Mouse (Mus musculus): Measurements from ENCODE around the gene Cops2. TPM values are rescaled to one million over a fixed set of nuclear protein-coding genes. Genes with fewer than 3 reads are reported as not detected.
A peak's percentile ranks its signal among the peaks of the same experiment; 100 is the strongest.

Cops2 gene
- polyA plus RNA-seq, 1 experiment from 2014 or later: 63.6 TPM

- Histone ChIP-seq H3K4me2 (ENCODE audit: low read length) (no peak overlapping the region), H3K9me3 (ENCODE audit: control insufficient read depth, low read length) (no peaks in the 10 kb centered on the region), H3K4me3 (replicated peaks; ENCODE audit: low read length) (no peak overlapping the region), H3K36me3 (ENCODE audit: control insufficient read depth, insufficient read depth) (no peaks in the 10 kb centered on the region), H3K27me3 (replicated peaks; ENCODE audit: control insufficient read depth, insufficient read depth, low read length) (no peaks in the 10 kb centered on the region), H3K27ac (ENCODE audit: low read length) (no peak overlapping the region), H3K9ac (replicated peaks; ENCODE audit: low read depth, low read length) (no peak overlapping the region), H3K4me1 (replicated peaks; ENCODE audit: control insufficient read depth, insufficient read depth, low read length) (no peaks in the 10 kb centered on the region)
- 72% methylated on average over 4 of the region's 4 CpGs for WGBS
- ATAC-seq: peak; percentile 36; the same call in 1 of the 2 replicates
Measured at GRCm38 (mm10) chr2:125885891-125886576, 27.1 kb upstream of the Cops2 start.

- Histone ChIP-seq H3K36me3 (ENCODE audit: control insufficient read depth, insufficient read depth) (no peaks in the 10 kb centered on the region), H3K27ac (ENCODE audit: low read length) (no peak overlapping the region), H3K27me3 (replicated peaks; ENCODE audit: control insufficient read depth, insufficient read depth, low read length) (no peaks in the 10 kb centered on the region), H3K4me1 (replicated peaks; ENCODE audit: control insufficient read depth, insufficient read depth, low read length) (peaks cover 12% of the 10 kb centered on the region), H3K4me2 (ENCODE audit: low read length) (no peak overlapping the region), H3K9me3 (ENCODE audit: control insufficient read depth, low read length) (no peaks in the 10 kb centered on the region), H3K4me3 (replicated peaks; ENCODE audit: low read length) (no peak overlapping the region), H3K9ac (replicated peaks; ENCODE audit: low read depth, low read length) (no peak overlapping the region)
- WGBS: 86% methylated on average over 3 of the region's 3 CpGs
- no peak for ATAC-seq
Measured at GRCm38 (mm10) chr2:125870159-125870558, 11.2 kb upstream of the Cops2 start.

- H3K9ac ChIP-seq (replicated peaks; ENCODE audit: low read depth, low read length): no peak overlapping the region
- 84% methylated on average over 3 of the region's 3 CpGs for whole genome bisulfite sequencing
- peaks cover 12% of the 10 kb centered on the region for H3K4me1 ChIP-seq (replicated peaks; ENCODE audit: control insufficient read depth, insufficient read depth, low read length)
- no peaks in the 10 kb centered on the region for H3K36me3 ChIP-seq (ENCODE audit: control insufficient read depth, insufficient read depth)
- H3K9me3 ChIP-seq (ENCODE audit: control insufficient read depth, low read length): no peaks in the 10 kb centered on the region
- no peaks in the 10 kb centered on the region for H3K27me3 ChIP-seq (replicated peaks; ENCODE audit: control insufficient read depth, insufficient read depth, low read length)
- H3K4me3 ChIP-seq (replicated peaks; ENCODE audit: low read length): no peak overlapping the region
- no peak overlapping the region for H3K27ac ChIP-seq (ENCODE audit: low read length)
- no peak for ATAC-seq
- no peak overlapping the region for H3K4me2 ChIP-seq (ENCODE audit: low read length)
Measured at GRCm38 (mm10) chr2:125868301-125868700, 9.4 kb upstream of the Cops2 start.

- 6% methylated on average over 23 of the region's 23 CpGs for WGBS
- peak overlapping the region; percentile 37 for H3K27ac ChIP-seq (ENCODE audit: low read length)
- peak; percentile 86 for ATAC-seq
- peak overlapping the region; percentile 68 for H3K9ac ChIP-seq (replicated peaks; ENCODE audit: low read depth, low read length)
- peak overlapping the region; percentile 69 for H3K4me2 ChIP-seq (ENCODE audit: low read length)
- peaks cover 12% of the 10 kb centered on the region for H3K4me1 ChIP-seq (replicated peaks; ENCODE audit: control insufficient read depth, insufficient read depth, low read length)
- no peaks in the 10 kb centered on the region for H3K27me3 ChIP-seq (replicated peaks; ENCODE audit: control insufficient read depth, insufficient read depth, low read length)
- H3K9me3 ChIP-seq (ENCODE audit: control insufficient read depth, low read length): no peaks in the 10 kb centered on the region
- peak overlapping the region; percentile 53 for H3K4me3 ChIP-seq (replicated peaks; ENCODE audit: low read length)
- H3K36me3 ChIP-seq (ENCODE audit: control insufficient read depth, insufficient read depth): no peaks in the 10 kb centered on the region
Measured at GRCm38 (mm10) chr2:125866058-125866740, 7.3 kb upstream of the Cops2 start.

- Histone ChIP-seq H3K9me3 (ENCODE audit: control insufficient read depth, low read length) (no peaks in the 10 kb centered on the region), H3K27me3 (replicated peaks; ENCODE audit: control insufficient read depth, insufficient read depth, low read length) (no peaks in the 10 kb centered on the region), H3K9ac (replicated peaks; ENCODE audit: low read depth, low read length) (no peak overlapping the region; the same call in 1 of the 2 replicates), H3K4me1 (replicated peaks; ENCODE audit: control insufficient read depth, insufficient read depth, low read length) (peaks cover 12% of the 10 kb centered on the region), H3K4me3 (replicated peaks; ENCODE audit: low read length) (no peak overlapping the region), H3K4me2 (ENCODE audit: low read length) (peak overlapping the region; percentile 69), H3K27ac (ENCODE audit: low read length) (no peak overlapping the region), H3K36me3 (ENCODE audit: control insufficient read depth, insufficient read depth) (no peaks in the 10 kb centered on the region)
- no peak for ATAC-seq
Measured at GRCm38 (mm10) chr2:125865585-125865984, 6.6 kb upstream of the Cops2 start.

- Histone ChIP-seq H3K4me1 (replicated peaks; ENCODE audit: control insufficient read depth, insufficient read depth, low read length) (peaks cover 14% of the 10 kb centered on the region), H3K4me2 (ENCODE audit: low read length) (no peak overlapping the region), H3K36me3 (ENCODE audit: control insufficient read depth, insufficient read depth) (no peaks in the 10 kb centered on the region), H3K27me3 (replicated peaks; ENCODE audit: control insufficient read depth, insufficient read depth, low read length) (no peaks in the 10 kb centered on the region), H3K27ac (ENCODE audit: low read length) (no peak overlapping the region), H3K4me3 (replicated peaks; ENCODE audit: low read length) (no peak overlapping the region), H3K9me3 (ENCODE audit: control insufficient read depth, low read length) (no peaks in the 10 kb centered on the region), H3K9ac (replicated peaks; ENCODE audit: low read depth, low read length) (no peak overlapping the region)
- WGBS: 97% methylated on average over 1 of the region's 1 CpGs
- ATAC-seq: no peak
Measured at GRCm38 (mm10) chr2:125864551-125864950, 5.6 kb upstream of the Cops2 start.

- 83% methylated on average over 3 of the region's 3 CpGs for WGBS
- no peak overlapping the region for H3K4me3 ChIP-seq (replicated peaks; ENCODE audit: low read length)
- H3K4me2 ChIP-seq (ENCODE audit: low read length): no peak overlapping the region
- H3K9me3 ChIP-seq (ENCODE audit: control insufficient read depth, low read length): no peaks in the 10 kb centered on the region
- peaks cover 14% of the 10 kb centered on the region for H3K4me1 ChIP-seq (replicated peaks; ENCODE audit: control insufficient read depth, insufficient read depth, low read length)
- H3K9ac ChIP-seq (replicated peaks; ENCODE audit: low read depth, low read length): no peak overlapping the region
- no peak for ATAC-seq
- H3K27ac ChIP-seq (ENCODE audit: low read length): no peak overlapping the region
- H3K27me3 ChIP-seq (replicated peaks; ENCODE audit: control insufficient read depth, insufficient read depth, low read length): no peaks in the 10 kb centered on the region
- H3K36me3 ChIP-seq (ENCODE audit: control insufficient read depth, insufficient read depth): no peaks in the 10 kb centered on the region
Measured at GRCm38 (mm10) chr2:125863799-125864198, 4.9 kb upstream of the Cops2 start.

- Histone ChIP-seq H3K27me3 (replicated peaks; ENCODE audit: control insufficient read depth, insufficient read depth, low read length) (no peaks in the 10 kb centered on the region), H3K27ac (ENCODE audit: low read length) (no peak overlapping the region), H3K4me1 (replicated peaks; ENCODE audit: control insufficient read depth, insufficient read depth, low read length) (peaks cover 9% of the 10 kb centered on the region), H3K9me3 (ENCODE audit: control insufficient read depth, low read length) (no peaks in the 10 kb centered on the region), H3K9ac (replicated peaks; ENCODE audit: low read depth, low read length) (no peak overlapping the region), H3K4me3 (replicated peaks; ENCODE audit: low read length) (peak overlapping the region; percentile 80), H3K4me2 (ENCODE audit: low read length) (peak overlapping the region; percentile 70), H3K36me3 (ENCODE audit: control insufficient read depth, insufficient read depth) (no peaks in the 10 kb centered on the region)
- WGBS: 40% methylated on average over 3 of the region's 3 CpGs
- ATAC-seq: no peak
Measured at GRCm38 (mm10) chr2:125857707-125858106, 1.2 kb downstream of the Cops2 start.

- Histone ChIP-seq H3K4me2 (ENCODE audit: low read length) (no peak overlapping the region), H3K36me3 (ENCODE audit: control insufficient read depth, insufficient read depth) (peaks cover 9% of the 10 kb centered on the region), H3K9ac (replicated peaks; ENCODE audit: low read depth, low read length) (no peak overlapping the region), H3K9me3 (ENCODE audit: control insufficient read depth, low read length) (no peaks in the 10 kb centered on the region), H3K27me3 (replicated peaks; ENCODE audit: control insufficient read depth, insufficient read depth, low read length) (no peaks in the 10 kb centered on the region), H3K27ac (ENCODE audit: low read length) (no peak overlapping the region), H3K4me1 (replicated peaks; ENCODE audit: control insufficient read depth, insufficient read depth, low read length) (no peaks in the 10 kb centered on the region), H3K4me3 (replicated peaks; ENCODE audit: low read length) (no peak overlapping the region)
- WGBS: 80% methylated on average over 2 of the region's 2 CpGs
- ATAC-seq: no peak
Measured at GRCm38 (mm10) chr2:125851237-125851636, 7.7 kb downstream of the Cops2 start.

Data from forebrain, embryonic 16.5 days (tissue).